Mouse (Mus musculus) liver, adult 2 months (tissue): ENCODE measurements around the gene Ctnnb1. TPM values are rescaled to one million over a fixed set of nuclear protein-coding genes. Genes with fewer than 3 reads are reported as not detected.
A peak's percentile ranks its signal among the peaks of the same experiment; 100 is the strongest.

Experiments used
- DNase-seq: peaks from one replicate; pipeline ENCODE4 v3.0.0-alpha.2; 2011; ENCODE audit warnings: low read depth, low spot score; ENCODE audit errors: extremely low read depth
- H3K27ac ChIP-seq: fragments of 200-500 bp; replicated peaks from 2 replicates; pipeline ENCODE4 v1.5.1; 2012; ENCODE audit warnings: low read depth, mild to moderate bottlenecking, control low read depth, inconsistent platforms, low read length; ENCODE audit not compliant: insufficient read depth
- H3K27me3 ChIP-seq: fragments of 200-500 bp; 2 replicates; pipeline ENCODE4 v1.6.1; 2012; ENCODE audit warnings: mild to moderate bottlenecking, moderate library complexity, low read length, inconsistent platforms; ENCODE audit not compliant: control insufficient read depth, insufficient read depth
- H3K36me3 ChIP-seq: fragments of 200-500 bp; 2 replicates; pipeline ENCODE4 v1.6.1; 2012; ENCODE audit warnings: low read length, inconsistent platforms; ENCODE audit not compliant: control insufficient read depth, insufficient read depth
- H3K4me1 ChIP-seq: fragments of 200-500 bp; 2 replicates; pipeline ENCODE4 v1.6.1; 2011; ENCODE audit warnings: low read length; ENCODE audit not compliant: control insufficient read depth, insufficient read depth
- H3K4me3 ChIP-seq: fragments of 200-500 bp; 2 replicates; pipeline ENCODE4 v1.5.1; 2011; ENCODE audit warnings: low read depth, mild to moderate bottlenecking, control low read depth, low read length, moderate library complexity; ENCODE audit not compliant: insufficient read depth
- H3K79me2 ChIP-seq: fragments of 200-500 bp; 2 replicates; pipeline ENCODE4 v1.6.1; 2012; ENCODE audit warnings: inconsistent platforms, mild to moderate bottlenecking, low read length, moderate library complexity; ENCODE audit not compliant: control insufficient read depth, insufficient read depth
- H3K9ac ChIP-seq: fragments of 200-500 bp; 2 replicates; pipeline ENCODE4 v1.6.1; 2012; ENCODE audit warnings: low read depth, mild to moderate bottlenecking, control low read depth, inconsistent platforms, low read length
- CTCF ChIP-seq: fragments of 200-500 bp; IDR thresholded peaks from 2 replicates; pipeline ENCODE4 v1.5.1; 2011; ENCODE audit warnings: low read depth, low read length, control low read depth
- POLR2A ChIP-seq: fragments of 200-500 bp; IDR thresholded peaks from 2 replicates; pipeline ENCODE4 v1.6.1; 2011; ENCODE audit warnings: low read length, control low read depth; ENCODE audit not compliant: insufficient read depth; ENCODE audit errors: extremely low read depth
- WGBS: fragments of 180-500 bp; shearing (Covaris S2); methylation state at CpG from one replicate; pipeline ENCODE4 v1.1.7; 2018; 5-methylcytosine and 5-hydroxymethylcytosine counted together
- polyA plus RNA-seq: library from polyadenylated mRNA; depleted of rRNA; stranded (reverse); fragments of >200 nt; gene quantifications from 2 replicates; pipeline ENCODE4 v1.2.3, GENCODE M21; 2012
- total RNA-seq: library from RNA; depleted of rRNA; stranded (reverse); fragments of >200 nt; gene quantifications from 2 replicates; pipeline ENCODE4 v1.2.3, GENCODE M21; 2014

Gene Ctnnb1
- total and polyA plus RNA-seq, 2 experiments, result 34.3 to 319 TPM

GRCm38 (mm10) chr9:120994223-120995155 lies 65.5 kb downstream of the Ctnnb1 start:
- 35% methylated on average over 15 of the region's 15 CpGs for WGBS
- DNase-seq, result peak; percentile 89

GRCm38 (mm10) chr9:120998696-120999095 lies 69.7 kb downstream of the Ctnnb1 start:
- DNase-seq, result no peak
- Histone ChIP-seq H3K27ac (no peak overlapping the region), H3K4me1 (peaks cover 10% of the 10 kb centered on the region), H3K79me2 (no peaks in the 10 kb centered on the region), H3K36me3 (no peaks in the 10 kb centered on the region), H3K4me3 (no peak overlapping the region), H3K9ac (no peak overlapping the region), H3K27me3 (no peaks in the 10 kb centered on the region)
- WGBS, result 89% methylated on average over 11 of the region's 11 CpGs
- TF ChIP-seq CTCF (no peak), POLR2A (no peak)

More at GRCm38 (mm10) chr9:120994223-120995155, 65.5 kb downstream of the Ctnnb1 start:
- Histone ChIP-seq H3K27me3 (no peaks in the 10 kb centered on the region), H3K9ac (no peak overlapping the region), H3K36me3 (no peaks in the 10 kb centered on the region), H3K4me1 (peaks cover 4% of the 10 kb centered on the region), H3K4me3 (no peak overlapping the region), H3K27ac (no peak overlapping the region), H3K79me2 (no peaks in the 10 kb centered on the region)
- TF ChIP-seq POLR2A (no peak), CTCF (no peak)

GRCm38 (mm10) chr9:121000641-121001320 lies 71.8 kb downstream of the Ctnnb1 start:
- no peak overlapping the region for H3K4me3 ChIP-seq
- DNase-seq, result no peak
- TF ChIP-seq CTCF, result no peak
- TF ChIP-seq POLR2A, result no peak

GRCm38 (mm10) chr9:121001681-121002540 lies 72.9 kb downstream of the Ctnnb1 start:
- H3K36me3 ChIP-seq, result no peaks in the 10 kb centered on the region
- 76% methylated on average over 15 of the region's 15 CpGs for WGBS
- H3K79me2 ChIP-seq, result no peaks in the 10 kb centered on the region
- peaks cover 6% of the 10 kb centered on the region for H3K4me1 ChIP-seq
- H3K4me3 ChIP-seq, result no peak overlapping the region
- H3K27ac ChIP-seq, result no peak overlapping the region
- TF ChIP-seq CTCF (no peak), POLR2A (no peak)
- peak; percentile 82 for DNase-seq
- H3K9ac ChIP-seq, result no peak overlapping the region
- no peaks in the 10 kb centered on the region for H3K27me3 ChIP-seq

More at GRCm38 (mm10) chr9:121000641-121001320, 71.8 kb downstream of the Ctnnb1 start:
- Histone ChIP-seq H3K79me2 (no peaks in the 10 kb centered on the region), H3K4me1 (peaks cover 6% of the 10 kb centered on the region), H3K27me3 (no peaks in the 10 kb centered on the region), H3K36me3 (no peaks in the 10 kb centered on the region), H3K9ac (no peak overlapping the region), H3K27ac (no peak overlapping the region)
- 59% methylated on average over 7 of the region's 7 CpGs for WGBS

- H3K27ac ChIP-seq, result no peak overlapping the region
- H3K36me3 ChIP-seq, result no peaks in the 10 kb centered on the region
- H3K79me2 ChIP-seq, result no peaks in the 10 kb centered on the region
- peaks cover 6% of the 10 kb centered on the region for H3K4me1 ChIP-seq
- no peak for DNase-seq
- no peak overlapping the region for H3K9ac ChIP-seq
- no peak for TF ChIP-seq CTCF
- TF ChIP-seq POLR2A, result no peak
- 79% methylated on average over 7 of the region's 7 CpGs for WGBS
- H3K4me3 ChIP-seq, result no peak overlapping the region
- H3K27me3 ChIP-seq, result no peaks in the 10 kb centered on the region
These were observed 76.9 kb downstream of the Ctnnb1 start for GRCm38 (mm10) chr9:121005961-121006360.
